Mouse (Mus musculus) neural tube, postnatal 0 days (tissue): ENCODE data around the gene Ikzf2. TPM values are rescaled to one million over a fixed set of nuclear protein-coding genes. Genes with fewer than 3 reads are reported as not detected.

Source experiments
- polyA plus RNA-seq: library from polyadenylated mRNA; unstranded; fragments of >200 nt; fragmentation: Nextera tagmentation; extraction: Ambion mirVana; gene quantifications from 2 replicates; pipeline ENCODE4 v1.2.1, GENCODE M21; 2015

Gene Ikzf2
- 1.8 and 2.2 TPM in 2 replicates for polyA plus RNA-seq

GRCm38 (mm10) chr1:69687076-69687991, at the start of gene Ikzf2:
Ikzf2 (minus strand) TSS chr1:69687245.

Other genes with a start within 250 kb of the Ikzf2 start
- gene Spag16, start 139.7 kb upstream of the Ikzf2 start, polyA plus RNA-seq = 2.3 and 2.7 TPM in 2 replicates